Mouse (Mus musculus): Measurements from ENCODE around the gene Igf2. TPM values are rescaled to one million over a fixed set of nuclear protein-coding genes. Genes with fewer than 3 reads are reported as not detected.

Igf2 gene
- polyA plus RNA-seq, 1 experiment from 2014 or later, result 1,357 TPM

GRCm38 (mm10) chr7:142622180-142622579 is 44.4 kb downstream of the Igf2 start:
- H3K27ac ChIP-seq (replicated peaks), result no peak overlapping the region
- H3K4me2 ChIP-seq, result no peak overlapping the region
- no peak for ATAC-seq (ENCODE audit: extremely low read depth, insufficient number of reproducible peaks, low FRiP score, low TSS enrichment)
- H3K4me1 ChIP-seq, result no peaks in the 10 kb centered on the region
- H3K9ac ChIP-seq, result no peak overlapping the region
- no peak overlapping the region for H3K4me3 ChIP-seq
- H3K27me3 ChIP-seq (replicated peaks), result no peaks in the 10 kb centered on the region
- H3K36me3 ChIP-seq, result no peaks in the 10 kb centered on the region
- 67% methylated on average over 4 of the region's 4 CpGs for WGBS
- H3K9me3 ChIP-seq, result no peaks in the 10 kb centered on the region

- ATAC-seq (ENCODE audit: extremely low read depth, insufficient number of reproducible peaks, low FRiP score, low TSS enrichment), result no peak
- H3K27ac ChIP-seq (replicated peaks), result no peak overlapping the region
Measured at GRCm38 (mm10) chr7:142613077-142613476, 53.5 kb downstream of the Igf2 start.

GRCm38 (mm10) chr7:142610627-142611406 is 55.8 kb downstream of the Igf2 start:
- Histone ChIP-seq H3K4me2 (peak overlapping the region; percentile 63), H3K9ac (peak overlapping the region; percentile 78), H3K4me1 (peaks cover 40% of the 10 kb centered on the region), H3K9me3 (no peaks in the 10 kb centered on the region), H3K4me3 (peak overlapping the region; percentile 36), H3K27ac (replicated peaks) (peak overlapping the region; percentile 91), H3K36me3 (no peaks in the 10 kb centered on the region), H3K27me3 (replicated peaks) (no peaks in the 10 kb centered on the region)
- 1% methylated on average over 12 of the region's 12 CpGs for WGBS
- peak; percentile 89 for ATAC-seq (ENCODE audit: extremely low read depth, insufficient number of reproducible peaks, low FRiP score, low TSS enrichment)

More at GRCm38 (mm10) chr7:142613077-142613476, 53.5 kb downstream of the Igf2 start:
- no peaks in the 10 kb centered on the region for H3K36me3 ChIP-seq
- peaks cover 35% of the 10 kb centered on the region for H3K4me1 ChIP-seq
- 56% methylated on average over 2 of the region's 2 CpGs for WGBS
- H3K9ac ChIP-seq, result no peak overlapping the region
- no peaks in the 10 kb centered on the region for H3K27me3 ChIP-seq (replicated peaks)
- H3K9me3 ChIP-seq, result no peaks in the 10 kb centered on the region
- H3K4me3 ChIP-seq, result no peak overlapping the region
- H3K4me2 ChIP-seq, result no peak overlapping the region

- Histone ChIP-seq H3K9me3 (no peaks in the 10 kb centered on the region), H3K27me3 (replicated peaks) (no peaks in the 10 kb centered on the region), H3K4me3 (no peak overlapping the region), H3K9ac (no peak overlapping the region), H3K36me3 (no peaks in the 10 kb centered on the region), H3K4me2 (no peak overlapping the region), H3K4me1 (peaks cover 21% of the 10 kb centered on the region), H3K27ac (replicated peaks) (no peak overlapping the region)
- ATAC-seq (ENCODE audit: extremely low read depth, insufficient number of reproducible peaks, low FRiP score, low TSS enrichment), result no peak
- WGBS, result 78% methylated on average over 2 of the region's 2 CpGs
Measured at GRCm38 (mm10) chr7:142600921-142601320, 65.7 kb downstream of the Igf2 start.

MicroRNAs encoded within 50 kb of the gene (microRNA counts, 519-probe panel; counts per million panel counts)
- microRNA mmu-miR-483, result 3,864 counts per million, percentile 74 among the panel's probes with 10 or more counts

Small RNA genes lying within 50 kb of the gene (microRNA-seq; reads per million reads assigned to microRNA genes)
- gene Mir483, result 3,878 reads per million, percentile 90 among the genes with 10 or more reads in this experiment

Other genes starting within 250 kb of the Igf2 start
- gene Syt8, start 232.0 kb downstream of the Igf2 start, polyA plus RNA-seq (2015; fragmentation: Nextera tagmentation; extraction: Ambion mirVana), result 0.19 and 0.41 TPM in 2 replicates
- gene Tnni2, start 225.0 kb downstream of the Igf2 start, polyA plus RNA-seq (2015; fragmentation: Nextera tagmentation; extraction: Ambion mirVana), result 34.8 and 41.9 TPM in 2 replicates
- gene Lsp1, start 206.0 kb downstream of the Igf2 start, polyA plus RNA-seq (2015; fragmentation: Nextera tagmentation; extraction: Ambion mirVana), result 51.0 and 54.6 TPM in 2 replicates
- gene Tnnt3, start 168.0 kb downstream of the Igf2 start, polyA plus RNA-seq (2015; fragmentation: Nextera tagmentation; extraction: Ambion mirVana), result 4.0 and 5.4 TPM in 2 replicates
- 15.6 and 17.7 TPM in 2 replicates for gene Mrpl23, start 134.1 kb downstream of the Igf2 start, polyA plus RNA-seq (2015; fragmentation: Nextera tagmentation; extraction: Ambion mirVana)
- gene Gm49394, start 3.1 kb upstream of the Igf2 start, polyA plus RNA-seq (2015; fragmentation: Nextera tagmentation; extraction: Ambion mirVana), result 0.04 and 0.05 TPM in 2 replicates
- gene Ins2, start 76.6 kb upstream of the Igf2 start, polyA plus RNA-seq (2015; fragmentation: Nextera tagmentation; extraction: Ambion mirVana), result 0.75 TPM in 1 of 2 replicates, not detected in the other

All from heart, embryonic 13.5 days (tissue).